In the genomic region with DNA sequence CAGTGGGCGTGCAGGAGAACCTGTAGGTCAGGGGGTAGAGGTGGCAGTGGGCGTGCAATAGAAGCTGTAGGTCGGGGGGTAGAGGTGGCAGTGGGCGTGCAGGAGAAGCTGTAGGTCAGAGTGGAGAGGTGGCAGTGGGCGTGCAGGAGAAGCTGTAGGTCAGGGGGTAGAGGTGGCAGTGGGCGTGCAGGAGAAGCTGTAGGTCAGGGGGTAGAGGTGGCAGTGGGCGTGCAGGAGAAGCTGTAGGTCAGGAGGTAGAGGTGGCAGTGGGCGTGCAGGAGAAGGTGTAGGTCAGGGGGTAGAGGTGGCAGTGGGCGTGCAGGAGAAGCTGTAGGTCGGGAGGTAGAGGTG, we compare ENCODE assay signal across 12 mouse cellular contexts. TPM values are rescaled to one million over a fixed set of nuclear protein-coding genes. Genes with fewer than 3 reads are reported as not detected.
DNase-seq lines count a peak whose midpoint lies in the region; ATAC-seq and TF ChIP-seq lines count a peak whose summit lies in the region.
"Not testable (repeated sequence)": the region's sequence is repeated elsewhere in the genome, so short reads cannot be mapped to it uniquely, and the experiment has no call there.
"Had no signal": no experiment of that assay in that cellular context is flagged by ENCODE, and none has a peak within 500 bp of the region (broad histone marks: within the 10 kb centered on the region; RNA-seq: fewer than 3 reads in every experiment).

No protein-coding gene starts in this region.

- H3K27me3 ChIP-seq in hindbrain, postnatal 0 days (ENCODE audit: insufficient read depth, low read length); liver, adult 2 months (ENCODE audit: control insufficient read depth, insufficient read depth, low read length): not testable (repeated sequence)

- not testable (repeated sequence) for H3K4me2 ChIP-seq in hindbrain, postnatal 0 days (ENCODE audit: low read depth, low read length)

- H3K27ac ChIP-seq in hindbrain, postnatal 0 days; liver, adult 2 months (replicated peaks; ENCODE audit: insufficient read depth, low read depth, low read length): not testable (repeated sequence)

- TF ChIP-seq CTCF in hindbrain, postnatal 0 days (IDR thresholded peaks at IDR 0.05; ENCODE audit: low read depth); liver, adult 2 months (IDR thresholded peaks at IDR 0.05; ENCODE audit: low read depth, low read length): not testable (repeated sequence)

- not testable (repeated sequence) for H3K4me3 ChIP-seq in hindbrain, postnatal 0 days (ENCODE audit: low read length); liver, adult 2 months (ENCODE audit: insufficient read depth, low read depth, low read length)

- not testable (repeated sequence) for H3K79me2 ChIP-seq in liver, adult 2 months (ENCODE audit: control insufficient read depth, insufficient read depth, low read length)

- H3K9ac ChIP-seq in hindbrain, postnatal 0 days (replicated peaks; ENCODE audit: low read length); liver, adult 2 months (ENCODE audit: low read depth, low read length): not testable (repeated sequence)

- ATAC-seq in common myeloid progenitor, adult 5-6 weeks (replicated peaks; ENCODE audit: low read depth, poor library complexity, severe bottlenecking), result peak; percentile 55
- not testable (repeated sequence) for ATAC-seq in hindbrain, postnatal 0 days

- not testable (repeated sequence) for H3K4me1 ChIP-seq in hindbrain, postnatal 0 days (ENCODE audit: insufficient read depth, low read length); liver, adult 2 months (ENCODE audit: control insufficient read depth, insufficient read depth, low read length)

- TF ChIP-seq POLR2A in liver, adult 2 months (IDR thresholded peaks at IDR 0.05; ENCODE audit: extremely low read depth, insufficient read depth, low read length), result not testable (repeated sequence)

- H3K36me3 ChIP-seq in hindbrain, postnatal 0 days (ENCODE audit: insufficient read depth, low read length); liver, adult 2 months (ENCODE audit: control insufficient read depth, insufficient read depth, low read length): not testable (repeated sequence)

- 91% methylated on average over 10 of the region's 10 CpGs for WGBS in hindbrain, postnatal 0 days
- 82% methylated on average over 10 of the region's 10 CpGs for WGBS in liver, adult 2 months

- DNase-seq in 3T3-L1 (ENCODE audit: low read depth, low spot score), result peak; percentile 51
- DNase-seq in adrenal gland, postnatal 14 days, result peak; percentile 34
- peak; percentile 51 for DNase-seq in gastrocnemius, adult 18-20 months (ENCODE audit: low spot score)
- peak; percentile 76 for DNase-seq in hindbrain, postnatal 0 days (ENCODE audit: low spot score)
- peak; percentile 59 for DNase-seq in liver, adult 2 months (ENCODE audit: extremely low read depth, low read depth, low spot score)
- DNase-seq in neural tube, embryonic 10.5 days (ENCODE audit: extremely low spot score, low spot score), result peak; percentile 64
- peak; percentile 40 for DNase-seq in telencephalon, adult 2 months (ENCODE audit: low read depth, low spot score)

- not testable (repeated sequence) for H3K9me3 ChIP-seq in hindbrain, postnatal 0 days (ENCODE audit: low read length)

RNA-seq across cellular contexts. Expression of gene Tmem125, which starts 4.3 kb away (rescaled TPM):
- total RNA-seq in adrenal gland, postnatal 14 days (2021), result 0.45 and 1.4 TPM in 2 replicates
- total RNA-seq in common myeloid progenitor, adult 5-6 weeks (2017), result 0.14 TPM in 1 of 2 replicates, not detected in the other
- not detected for total RNA-seq in gastrocnemius, adult 18-20 months (2021)
- 0.90 and 4.8 TPM in 2 replicates for total RNA-seq in hindbrain, postnatal 0 days (2014; rRNA removed)
- polyA plus RNA-seq in hindbrain, postnatal 0 days (2015; fragmentation: Nextera tagmentation; extraction: Ambion mirVana), result 0.64 and 0.83 TPM in 2 replicates
- total RNA-seq in liver, adult 2 months (2014; rRNA removed), result 2.9 and 3.5 TPM in 2 replicates
- polyA plus RNA-seq in liver, adult 2 months (2012; rRNA removed), result 13.1 and 17.5 TPM in 2 replicates
- polyA plus RNA-seq: activated CD4-positive, CD25-positive, alpha-beta regulatory T cell, adult 4 months; CD4-positive, CD25-positive, alpha-beta regulatory T cell, adult 4 months had no signal

RNA-seq across cellular contexts. Expression of gene 2610528J11Rik, which starts 21.3 kb away (rescaled TPM):
- total RNA-seq in adrenal gland, postnatal 14 days (2021), result 3.6 TPM in 1 of 2 replicates, not detected in the other
- not detected in 2 replicates for total RNA-seq in common myeloid progenitor, adult 5-6 weeks (2017)
- total RNA-seq in gastrocnemius, adult 18-20 months (2021), result not detected
- not detected in 2 replicates for total RNA-seq in hindbrain, postnatal 0 days (2014; rRNA removed)
- not detected in 2 replicates for polyA plus RNA-seq in hindbrain, postnatal 0 days (2015; fragmentation: Nextera tagmentation; extraction: Ambion mirVana)
- total RNA-seq in liver, adult 2 months (2014; rRNA removed), result 19.8 and 21.5 TPM in 2 replicates
- polyA plus RNA-seq in liver, adult 2 months (2012; rRNA removed), result 52.6 and 54.6 TPM in 2 replicates
- total RNA-seq: heart, adult 8-10 months; layer of hippocampus, postnatal 14 days had no signal
- polyA plus RNA-seq: activated CD4-positive, CD25-positive, alpha-beta regulatory T cell, adult 4 months; CD4-positive, CD25-positive, alpha-beta regulatory T cell, adult 4 months had no signal

RNA-seq across cellular contexts. Expression of gene Tie1, which starts 58.2 kb away (rescaled TPM):
- 65.7 and 79.2 TPM in 2 replicates for total RNA-seq in adrenal gland, postnatal 14 days (2021)
- 7.5 and 8.0 TPM in 2 replicates for total RNA-seq in common myeloid progenitor, adult 5-6 weeks (2017)
- total RNA-seq in gastrocnemius, adult 18-20 months (2021), result 10 to 100 TPM; 11.0 to 14.3 TPM
- 15.9 and 20.2 TPM in 2 replicates for total RNA-seq in hindbrain, postnatal 0 days (2014; rRNA removed)
- polyA plus RNA-seq in hindbrain, postnatal 0 days (2015; fragmentation: Nextera tagmentation; extraction: Ambion mirVana), result 10.5 and 11.6 TPM in 2 replicates
- 6.6 and 9.6 TPM in 2 replicates for total RNA-seq in liver, adult 2 months (2014; rRNA removed)
- 6.7 and 8.9 TPM in 2 replicates for polyA plus RNA-seq in liver, adult 2 months (2012; rRNA removed)
- polyA plus RNA-seq: activated CD4-positive, CD25-positive, alpha-beta regulatory T cell, adult 4 months had no signal
